Mouse (Mus musculus) small intestine, adult 2 months (tissue): ENCODE measurements around the gene Kyat3.

Source experiments
- CTCF ChIP-seq: fragments of 200-500 bp; IDR thresholded peaks from 2 replicates; pipeline ENCODE4 v1.5.1; 2012; ENCODE audit warnings: low read depth, mild to moderate bottlenecking, control low read depth, inconsistent platforms, low read length, moderate library complexity, mixed read lengths; ENCODE audit not compliant: insufficient replicate concordance, insufficient read length; ENCODE audit errors: extremely low read depth
- POLR2A ChIP-seq: fragments of 200-500 bp; IDR thresholded peaks from 2 replicates; pipeline ENCODE4 v1.6.1; 2012; ENCODE audit warnings: low read depth, mild to moderate bottlenecking, control low read depth, inconsistent platforms, low read length, moderate library complexity

DNA sequence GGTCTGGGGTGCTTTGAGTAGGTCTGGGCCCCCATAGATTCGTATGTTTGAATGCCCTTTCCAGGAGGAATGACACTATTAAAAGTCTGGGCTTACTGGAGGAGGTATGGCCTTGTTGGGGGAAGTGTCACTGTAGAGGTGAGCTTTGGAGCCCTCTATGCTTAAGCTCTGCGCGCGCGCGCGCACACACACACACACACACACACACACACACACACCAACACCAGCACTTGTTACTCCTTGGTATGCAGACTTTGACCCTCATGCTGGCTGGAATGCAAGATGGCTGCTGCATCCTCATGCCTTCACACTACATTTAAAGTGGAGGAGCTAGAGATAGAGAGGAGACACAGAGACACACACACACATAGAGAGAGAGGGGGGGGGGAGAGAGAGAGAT, 46.8 kb downstream of the Kyat3 start:
- TF ChIP-seq CTCF = no peak
- no peak for TF ChIP-seq POLR2A
